Comparison of ENCODE assay signal across 26 mouse cellular contexts in the genomic region with DNA sequence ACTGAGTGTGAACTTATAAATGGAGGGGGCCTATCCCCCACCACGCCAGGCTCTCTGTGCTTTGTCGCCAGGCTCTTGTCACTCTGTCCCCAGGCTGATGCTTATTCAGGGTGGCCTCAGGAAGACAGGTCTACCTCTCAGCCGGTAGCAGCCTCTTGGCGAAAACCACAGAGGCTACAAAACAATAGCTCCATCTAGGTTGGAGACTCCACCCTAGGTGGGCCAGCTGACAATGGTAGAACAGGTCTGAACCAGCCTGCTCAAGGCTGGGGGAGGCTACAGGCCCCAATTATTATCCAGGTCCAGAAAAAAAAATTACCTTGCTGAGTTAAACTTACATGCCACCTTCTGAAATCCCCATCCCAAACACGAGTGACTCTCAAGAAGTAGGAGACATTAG. TPM values are rescaled to one million over a fixed set of nuclear protein-coding genes. Genes with fewer than 3 reads are reported as not detected.
DNase-seq lines count a peak whose midpoint lies in the region; ATAC-seq lines count a peak whose summit lies in the region.
"Had no signal": no experiment of that assay in that cellular context is flagged by ENCODE, and none has a peak within 500 bp of the region (broad histone marks: within the 10 kb centered on the region; RNA-seq: fewer than 3 reads in every experiment).

No protein-coding gene starts in this region.

- intact Hi-C loops in heart, postnatal 14 days (cut with DNase I) = no loop called here
- intact Hi-C loops in left cerebral cortex, postnatal 10 days (cut with DNase I) = no loop called here

- peak; percentile 44 for DNase-seq in heart, adult 11 months
- DNase-seq in heart, postnatal 14 days = no peak
- DNase-seq in ES-CJ7 (ENCODE audit: low read depth, low spot score) (peak; percentile 82), R1 (ENCODE audit: low read depth, low spot score) (peak; percentile 59)
- no peak for DNase-seq in left cerebral cortex, postnatal 10 days (ENCODE audit: extremely low spot score in 1 of 2, low spot score in 2 of 2)
- DNase-seq in thymus, postnatal 0 days (ENCODE audit: low spot score) = no peak
- DNase-seq: adrenal gland, adult 8-10 months; adrenal gland, postnatal 14 days; adrenal gland, postnatal 36 days; B cell, adult 2 months; cerebellum, adult 8-10 months; cerebellum, adult 9-11 months; cerebellum, postnatal 14 days; cerebellum, postnatal 36 days; embryo, embryonic 11 days had no signal

- ATAC-seq in frontal cortex, adult (ENCODE audit: low TSS enrichment) = no peak
- ATAC-seq: activated CD4-positive, CD25-positive, alpha-beta regulatory T cell, adult 4 months; CD4-positive, CD25-positive, alpha-beta regulatory T cell, adult 4 months; forebrain, embryonic 14.5 days; forebrain, embryonic 16.5 days; Patski had no signal

RNA-seq across cellular contexts. Expression of a gene that starts 59.0 kb away (rescaled TPM):
- total RNA-seq in heart, postnatal 14 days (2021) = 1 to 10 TPM; 3.1 to 3.3 TPM
- total RNA-seq in left cerebral cortex, postnatal 10 days (2021) = 1 to 10 TPM; 1.7 to 1.9 TPM
- 0.62 and 1.3 TPM in 2 replicates for polyA plus RNA-seq in thymus, postnatal 0 days (2015; fragmentation: Nextera tagmentation; extraction: Ambion mirVana)
- total RNA-seq: CH12.LX; common myeloid progenitor, adult 5-6 weeks had no signal
- polyA plus RNA-seq: activated CD4-positive, CD25-positive, alpha-beta regulatory T cell, adult 4 months; CD4-positive, CD25-positive, alpha-beta regulatory T cell, adult 4 months; erythroblast, embryonic 14.5 days; G1E; Patski had no signal

RNA-seq across cellular contexts. Expression of a gene that starts 59.1 kb away (rescaled TPM):
- not detected for total RNA-seq in heart, postnatal 14 days (2021)
- total RNA-seq in left cerebral cortex, postnatal 10 days (2021) = 100 to 1,000 TPM; 110 to 112 TPM
- not detected in 2 replicates for polyA plus RNA-seq in thymus, postnatal 0 days (2015; fragmentation: Nextera tagmentation; extraction: Ambion mirVana)
- total RNA-seq: adrenal gland, adult 18-20 months; adrenal gland, postnatal 14 days; adrenal gland, postnatal 36 days; CH12.LX; common myeloid progenitor, adult 5-6 weeks had no signal
- polyA plus RNA-seq: activated CD4-positive, CD25-positive, alpha-beta regulatory T cell, adult 4 months; CD4-positive, CD25-positive, alpha-beta regulatory T cell, adult 4 months; erythroblast, embryonic 14.5 days; G1E; Patski had no signal

Comparison
In these comparisons a context has a peak if more than half of its experiments do, and no peak if none do; other contexts are left out.
1. DNase-seq: peak in heart, adult 11 months (single experiment), ES-CJ7 (single experiment) and R1 (single experiment); none in heart, postnatal 14 days (0 of 2), left cerebral cortex, postnatal 10 days (0 of 2) and thymus, postnatal 0 days (single experiment).
2. RNA of a gene that starts 59.1 kb away (total RNA-seq): 110 to 112 TPM in left cerebral cortex, postnatal 10 days; not detected in heart, postnatal 14 days; every median in the first group is over 100 times any median in the second.